Mouse (Mus musculus): ENCODE measurements around the gene Ankrd10. TPM values are rescaled to one million over a fixed set of nuclear protein-coding genes. Genes with fewer than 3 reads are reported as not detected.
A peak's percentile ranks its signal among the peaks of the same experiment; 100 is the strongest.

Gene Ankrd10
- total RNA-seq (2012; rRNA removed) (68.5 and 74.8 TPM in 2 replicates), polyA plus RNA-seq (2012; ENCODE audit: insufficient read depth in 1 of 2, insufficient read length in 2 of 2, low read depth in 1 of 2, low replicate concordance in 2 of 2, missing spikeins in 1 of 2) (10 to 100 TPM in 1 of 2 experiments, not detected in 1; 70.4 TPM)

GRCm38 (mm10) chr8:11635611-11636081 is at the start of gene Ankrd10:
Gene Ankrd10, minus strand, starts transcription at chr8:11635757.
- Histone ChIP-seq H3K4me1 (ENCODE audit: control insufficient read depth in 1 of 2, insufficient read depth in 2 of 2, low read length in 2 of 2) (peaks cover 0 to 15% of the 10 kb centered on the region in 2 experiments; a peak in 2 of 4 replicates), H3K27ac (ENCODE audit: control insufficient read depth, low read depth, low read length) (peak within 1 kb of the TSS; percentile 92), H3K4me3 (ENCODE audit: control insufficient read depth in 1 of 2, insufficient read depth in 1 of 2, low read depth in 2 of 2, low read length in 2 of 2) (peak within 1 kb of the TSS; percentile 84), H3K79me2 (ENCODE audit: control insufficient read depth, insufficient read depth, low read length, poor library complexity) (peaks cover 33% of the 10 kb centered on the region), H3K9me3 (replicated peaks; ENCODE audit: insufficient read depth, low read length) (no peaks in the 10 kb centered on the region), H3K27me3 (ENCODE audit: control insufficient read depth in 1 of 2, insufficient read depth in 2 of 2, low read length in 2 of 2) (no peaks in the 10 kb centered on the region), H3K36me3 (ENCODE audit: control insufficient read depth in 1 of 2, insufficient read depth in 2 of 2, low read length in 2 of 2) (peaks cover 0 to 19% of the 10 kb centered on the region in 2 experiments; a peak in 2 of 4 replicates), H3K9ac (ENCODE audit: control insufficient read depth, low read depth, low read length, poor library complexity, severe bottlenecking) (peak within 1 kb of the TSS; percentile 94)
- peak; percentile 98 for DNase-seq (ENCODE audit: low read depth, low spot score)
- TF ChIP-seq MYC (IDR thresholded peaks at IDR 0.05; ENCODE audit: low read depth, low read length) (0 out of 2 replicates have a peak, but pooled peaks have one; percentile 6), POLR2AphosphoS2 (IDR thresholded peaks at IDR 0.05; ENCODE audit: low read length) (peak; percentile 72; the same call in 1 of the 2 replicates), HCFC1 (IDR thresholded peaks at IDR 0.05; ENCODE audit: low read depth, low read length) (no peak; the same call in 1 of the 2 replicates), CTCF (IDR thresholded peaks at IDR 0.05 in 2 of 3, conservative IDR thresholded peaks at IDR 0.05 in 1 of 3; ENCODE audit: control insufficient read depth in 1 of 3, insufficient read depth in 1 of 3, low read depth in 2 of 3, low read length in 3 of 3, poor library complexity in 1 of 3, severe bottlenecking in 1 of 3) (no peak), JUND (IDR thresholded peaks at IDR 0.05; ENCODE audit: low read depth, low read length) (no peak), USF2 (IDR thresholded peaks at IDR 0.05; ENCODE audit: borderline replicate concordance in 1 of 2, insufficient read depth in 1 of 2, low read depth in 1 of 2, low read length in 2 of 2) (no peak), GABPA (IDR thresholded peaks at IDR 0.05; ENCODE audit: low read depth, low read length) (no peak), BHLHE40 (IDR thresholded peaks at IDR 0.05; ENCODE audit: borderline replicate concordance, low read depth, low read length) (no peak), USF1 (IDR thresholded peaks at IDR 0.05; ENCODE audit: low read depth, low read length) (peak; percentile 19; the same call in 1 of the 2 replicates), CHD2 (IDR thresholded peaks at IDR 0.05; ENCODE audit: low read length) (no peak), POLR2A (IDR thresholded peaks at IDR 0.05; ENCODE audit: control insufficient read depth in 1 of 2, insufficient read depth in 1 of 2, low read depth in 1 of 2, low read length in 2 of 2, poor library complexity in 1 of 2) (peak; percentile 71 to 94; a peak in 3 of 4 replicates), TBP (IDR thresholded peaks at IDR 0.05; ENCODE audit: low read depth, low read length) (peak; percentile 32; the same call in 1 of the 2 replicates), NRF1 (IDR thresholded peaks at IDR 0.05; ENCODE audit: insufficient read depth, low read depth, low read length, poor library complexity, severe bottlenecking) (peak; percentile 63; the same call in 1 of the 2 replicates), ZMIZ1 (IDR thresholded peaks at IDR 0.05; ENCODE audit: low read depth, low read length) (peak; percentile 50), ZNF384 (IDR thresholded peaks at IDR 0.05; ENCODE audit: low read depth, low read length) (no peak), MAFK (IDR thresholded peaks at IDR 0.05; ENCODE audit: borderline replicate concordance, low read depth, low read length) (no peak), MYB (IDR thresholded peaks at IDR 0.05; ENCODE audit: low read depth, low read length) (no peak), NELFE (IDR thresholded peaks at IDR 0.05; ENCODE audit: low read depth, low read length) (peak; percentile 91)

GRCm38 (mm10) chr8:11684558-11684957 is 49.0 kb upstream of the Ankrd10 start:
- Histone ChIP-seq H3K27ac (ENCODE audit: control insufficient read depth, low read depth, low read length) (no peak overlapping the region), H3K27me3 (ENCODE audit: control insufficient read depth in 1 of 2, insufficient read depth in 2 of 2, low read length in 2 of 2) (peaks cover 0 to 2% of the 10 kb centered on the region in 2 experiments; a peak in 2 of 4 replicates), H3K36me3 (ENCODE audit: control insufficient read depth in 1 of 2, insufficient read depth in 2 of 2, low read length in 2 of 2) (no peaks in the 10 kb centered on the region), H3K4me3 (ENCODE audit: control insufficient read depth in 1 of 2, insufficient read depth in 1 of 2, low read depth in 2 of 2, low read length in 2 of 2) (no peak overlapping the region), H3K9ac (ENCODE audit: control insufficient read depth, low read depth, low read length, poor library complexity, severe bottlenecking) (no peak overlapping the region), H3K9me3 (replicated peaks; ENCODE audit: insufficient read depth, low read length) (no peaks in the 10 kb centered on the region), H3K4me1 (ENCODE audit: control insufficient read depth in 1 of 2, insufficient read depth in 2 of 2, low read length in 2 of 2) (no peaks in the 10 kb centered on the region), H3K79me2 (ENCODE audit: control insufficient read depth, insufficient read depth, low read length, poor library complexity) (no peaks in the 10 kb centered on the region)
- no peak for TF ChIP-seq UBTF (IDR thresholded peaks at IDR 0.05; ENCODE audit: borderline replicate concordance, insufficient read depth, low read depth, low read length)
- TF ChIP-seq SIN3A (IDR thresholded peaks at IDR 0.05; ENCODE audit: low read length) = no peak
- TF ChIP-seq JUND (IDR thresholded peaks at IDR 0.05; ENCODE audit: low read depth, low read length) = no peak
- no peak for TF ChIP-seq BHLHE40 (IDR thresholded peaks at IDR 0.05; ENCODE audit: borderline replicate concordance, low read depth, low read length)
- TF ChIP-seq ETS1 (IDR thresholded peaks at IDR 0.05; ENCODE audit: low read depth, low read length) = no peak
- DNase-seq (ENCODE audit: low read depth, low spot score) = no peak
